In genomic region chr11:102893015-102893651, GRCm38 (mm10) we compare ENCODE assay signal across 9 mouse cellular contexts. TPM values are rescaled to one million over a fixed set of nuclear protein-coding genes. Genes with fewer than 3 reads are reported as not detected.
DNase-seq lines count a peak whose midpoint lies in the region; ATAC-seq and TF ChIP-seq lines count a peak whose summit lies in the region.
"Had no signal": no experiment of that assay in that cellular context is flagged by ENCODE, and none has a peak within 500 bp of the region (broad histone marks: within the 10 kb centered on the region; RNA-seq: fewer than 3 reads in every experiment).

No protein-coding gene starts in this region.

- H3K4me3 ChIP-seq in intestine, embryonic 16.5 days (ENCODE audit: low read length), result peak overlapping the region; percentile 49
- peak overlapping the region; percentile 72 for H3K4me3 ChIP-seq in liver, embryonic 16.5 days (ENCODE audit: low read depth, low read length)
- H3K4me3 ChIP-seq in neural tube, embryonic 12.5 days, result peak overlapping the region; percentile 16; the same call in 1 of the 2 replicates
- H3K4me3 ChIP-seq in thymus, adult 2 months (ENCODE audit: control insufficient read depth, insufficient read depth, low read length), result peak overlapping the region; percentile 37

- H3K4me2 ChIP-seq in intestine, embryonic 16.5 days (ENCODE audit: low read depth, low read length), result peak overlapping the region; percentile 92
- H3K4me2 ChIP-seq in liver, embryonic 16.5 days (ENCODE audit: low read depth, low read length), result peak overlapping the region; percentile 83
- peak overlapping the region; percentile 53 for H3K4me2 ChIP-seq in neural tube, embryonic 12.5 days (replicated peaks)

- no peaks in the 10 kb centered on the region for H3K36me3 ChIP-seq in intestine, embryonic 16.5 days (ENCODE audit: control insufficient read depth, insufficient read depth, low read length)
- no peaks in the 10 kb centered on the region for H3K36me3 ChIP-seq in liver, embryonic 16.5 days (ENCODE audit: control insufficient read depth, insufficient read depth)
- no peaks in the 10 kb centered on the region for H3K36me3 ChIP-seq in neural tube, embryonic 12.5 days
- no peaks in the 10 kb centered on the region for H3K36me3 ChIP-seq in thymus, adult 2 months (ENCODE audit: control insufficient read depth, insufficient read depth, low read length)

- 3% methylated on average over 43 of the region's 43 CpGs for WGBS in intestine, embryonic 16.5 days
- 5% methylated on average over 43 of the region's 43 CpGs for WGBS in liver, embryonic 16.5 days (ENCODE audit: insufficient replicate concordance)
- WGBS in neural tube, embryonic 12.5 days, result 3% methylated on average over 43 of the region's 43 CpGs
- whole genome bisulfite sequencing in thymus, adult 2 months, result 8% methylated on average over 43 of the region's 43 CpGs

- no peak overlapping the region for H3K27ac ChIP-seq in intestine, embryonic 16.5 days (ENCODE audit: low read length)
- H3K27ac ChIP-seq in liver, embryonic 16.5 days (ENCODE audit: low read length), result peak overlapping the region; percentile 95
- H3K27ac ChIP-seq in neural tube, embryonic 12.5 days, result no peak overlapping the region
- no peak overlapping the region for H3K27ac ChIP-seq in thymus, adult 2 months (ENCODE audit: control insufficient read depth, insufficient read depth, low read length)

- 0 out of 2 replicates have a peak, but pooled peaks have one; percentile 27 for TF ChIP-seq POLR2A in thymus, adult 2 months (IDR thresholded peaks at IDR 0.05; ENCODE audit: control insufficient read depth, extremely low read depth, insufficient read depth, low read length, poor library complexity)

- TF ChIP-seq CTCF in thymus, adult 2 months (IDR thresholded peaks at IDR 0.05; ENCODE audit: borderline replicate concordance, control insufficient read depth, extremely low read depth, insufficient read depth, low read length, poor library complexity), result 0 out of 2 replicates have a peak, but pooled peaks have one; percentile 26

- peaks cover 6% of the 10 kb centered on the region for H3K4me1 ChIP-seq in intestine, embryonic 16.5 days (ENCODE audit: control insufficient read depth, insufficient read depth, low read length)
- H3K4me1 ChIP-seq in liver, embryonic 16.5 days (ENCODE audit: control insufficient read depth, low read depth, low read length), result peaks cover 49% of the 10 kb centered on the region
- H3K4me1 ChIP-seq in neural tube, embryonic 12.5 days, result peaks cover 6% of the 10 kb centered on the region
- peaks cover 9% of the 10 kb centered on the region for H3K4me1 ChIP-seq in thymus, adult 2 months (replicated peaks; ENCODE audit: control insufficient read depth, insufficient read depth, low read length)

- peaks cover 3% of the 10 kb centered on the region for H3K27me3 ChIP-seq in intestine, embryonic 16.5 days (replicated peaks; ENCODE audit: control insufficient read depth, insufficient read depth, low read length)
- H3K27me3 ChIP-seq in liver, embryonic 16.5 days (ENCODE audit: control insufficient read depth, insufficient read depth, low read depth, low read length), result peaks cover 6% of the 10 kb centered on the region; the same call in 1 of the 2 replicates
- H3K27me3 ChIP-seq in neural tube, embryonic 12.5 days (replicated peaks), result peaks cover 57% of the 10 kb centered on the region
- no peaks in the 10 kb centered on the region for H3K27me3 ChIP-seq in thymus, adult 2 months (ENCODE audit: control insufficient read depth, insufficient read depth, low read length)

- peak; percentile 93 for ATAC-seq in intestine, embryonic 16.5 days
- ATAC-seq in liver, embryonic 16.5 days (ENCODE audit: low read depth), result peak; percentile 72
- no peak for ATAC-seq in neural tube, embryonic 12.5 days (ENCODE audit: low FRiP score, low read depth)

- DNase-seq in 416B (ENCODE audit: low read depth), result peak; percentile 50
- peak; percentile 51 to 55 for DNase-seq in adrenal gland, adult 18-20 months (ENCODE audit: low spot score in 2 of 2)
- DNase-seq in embryo, embryonic 11 days, result peak; percentile 87
- DNase-seq in heart, adult 11 months, result peak; percentile 96
- peak; percentile 75 for DNase-seq in thymus, adult 2 months

- peak overlapping the region; percentile 74 for H3K9ac ChIP-seq in intestine, embryonic 16.5 days (ENCODE audit: low read depth, low read length)
- H3K9ac ChIP-seq in liver, embryonic 16.5 days (ENCODE audit: low read depth, low read length), result peak overlapping the region; percentile 69
- 0 out of 2 replicates have a peak overlapping the region, but pooled peaks have one; percentile 45 for H3K9ac ChIP-seq in neural tube, embryonic 12.5 days

- H3K9me3 ChIP-seq in intestine, embryonic 16.5 days (ENCODE audit: control insufficient read depth, low read length), result no peaks in the 10 kb centered on the region
- H3K9me3 ChIP-seq in liver, embryonic 16.5 days (replicated peaks; ENCODE audit: control insufficient read depth, low read length), result no peaks in the 10 kb centered on the region
- no peaks in the 10 kb centered on the region for H3K9me3 ChIP-seq in neural tube, embryonic 12.5 days

RNA-seq across cellular contexts. Expression of gene Gfap, which starts 7.6 kb away (rescaled TPM):
- total RNA-seq in adrenal gland, adult 18-20 months (2021), result 1 to 10 TPM in 1 of 2 experiments, under 1 TPM in 1; 0.76 to 1.1 TPM
- polyA plus RNA-seq in intestine, embryonic 16.5 days (2015; fragmentation: Nextera tagmentation; extraction: Ambion mirVana), result 0.09 and 0.38 TPM in 2 replicates
- polyA plus RNA-seq in liver, embryonic 16.5 days (2015; fragmentation: Nextera tagmentation; extraction: Ambion mirVana), result 7.4 and 8.3 TPM in 2 replicates
- 0.08 and 0.11 TPM in 2 replicates for polyA plus RNA-seq in neural tube, embryonic 12.5 days (2016; fragmentation: Nextera tagmentation; extraction: Ambion mirVana)
- polyA plus RNA-seq in thymus, adult 2 months (2012; rRNA removed), result 0.94 and 1.1 TPM in 2 replicates

RNA-seq across cellular contexts. Expression of gene Fam187a, which starts 8.2 kb away (rescaled TPM):
- total RNA-seq in adrenal gland, adult 18-20 months (2021), result not detected
- not detected in 2 replicates for polyA plus RNA-seq in intestine, embryonic 16.5 days (2015; fragmentation: Nextera tagmentation; extraction: Ambion mirVana)
- polyA plus RNA-seq in liver, embryonic 16.5 days (2015; fragmentation: Nextera tagmentation; extraction: Ambion mirVana), result not detected in 2 replicates
- polyA plus RNA-seq in neural tube, embryonic 12.5 days (2016; fragmentation: Nextera tagmentation; extraction: Ambion mirVana), result not detected in 2 replicates
- not detected in 2 replicates for polyA plus RNA-seq in thymus, adult 2 months (2012; rRNA removed)
- total RNA-seq: adrenal gland, postnatal 4 days had no signal

RNA-seq across cellular contexts. Expression of gene Ccdc103, which starts 12.1 kb away (rescaled TPM):
- under 1 TPM; 0.32 to 0.36 TPM for total RNA-seq in adrenal gland, adult 18-20 months (2021)
- polyA plus RNA-seq in intestine, embryonic 16.5 days (2015; fragmentation: Nextera tagmentation; extraction: Ambion mirVana), result 0.26 and 0.91 TPM in 2 replicates
- 0.93 and 1.2 TPM in 2 replicates for polyA plus RNA-seq in liver, embryonic 16.5 days (2015; fragmentation: Nextera tagmentation; extraction: Ambion mirVana)
- 1.5 and 1.8 TPM in 2 replicates for polyA plus RNA-seq in neural tube, embryonic 12.5 days (2016; fragmentation: Nextera tagmentation; extraction: Ambion mirVana)
- 0.28 TPM in 1 of 2 replicates, not detected in the other for polyA plus RNA-seq in thymus, adult 2 months (2012; rRNA removed)

RNA-seq across cellular contexts. Expression of gene Eftud2, which starts 12.3 kb away (rescaled TPM):
- total RNA-seq in adrenal gland, adult 18-20 months (2021), result 10 to 100 TPM; 64.6 to 70.2 TPM
- 123 and 140 TPM in 2 replicates for polyA plus RNA-seq in intestine, embryonic 16.5 days (2015; fragmentation: Nextera tagmentation; extraction: Ambion mirVana)
- polyA plus RNA-seq in liver, embryonic 16.5 days (2015; fragmentation: Nextera tagmentation; extraction: Ambion mirVana), result 87.3 and 98.5 TPM in 2 replicates
- polyA plus RNA-seq in neural tube, embryonic 12.5 days (2016; fragmentation: Nextera tagmentation; extraction: Ambion mirVana), result 204 and 218 TPM in 2 replicates
- polyA plus RNA-seq in thymus, adult 2 months (2012; rRNA removed), result 215 and 245 TPM in 2 replicates

RNA-seq across cellular contexts. Expression of gene Kif18b, which starts 31.8 kb away (rescaled TPM):
- total RNA-seq in adrenal gland, adult 18-20 months (2021), result under 1 TPM; 0.51 to 0.73 TPM
- polyA plus RNA-seq in intestine, embryonic 16.5 days (2015; fragmentation: Nextera tagmentation; extraction: Ambion mirVana), result 6.8 and 7.4 TPM in 2 replicates
- 10.9 and 11.0 TPM in 2 replicates for polyA plus RNA-seq in liver, embryonic 16.5 days (2015; fragmentation: Nextera tagmentation; extraction: Ambion mirVana)
- polyA plus RNA-seq in neural tube, embryonic 12.5 days (2016; fragmentation: Nextera tagmentation; extraction: Ambion mirVana), result 5.9 and 8.3 TPM in 2 replicates
- 45.1 and 60.0 TPM in 2 replicates for polyA plus RNA-seq in thymus, adult 2 months (2012; rRNA removed)

Comparison
In these comparisons a context has a peak if more than half of its experiments do, and no peak if none do; other contexts are left out.
1. H3K4me3 ChIP-seq: peak in every context shown above with its lines; median percentile 72 in liver, embryonic 16.5 days; 49 in intestine, embryonic 16.5 days; 37 in thymus, adult 2 months; 16 in neural tube, embryonic 12.5 days.